Mouse (Mus musculus) spleen, postnatal 14 days (tissue): ENCODE data around the gene Cd37.

Source experiments
- DNase-seq, 2 experiments: peaks; one replicate each; pipeline ENCODE4 v3.0.0; 2021 to 2022; ENCODE audit warnings: low spot score in 2 of 2

The Cd37 gene

GRCm38 (mm10) chr7:45204380-45205143, 34.4 kb downstream of the Cd37 start, which contains the start of gene Ccdc155:
TSS of gene Ccdc155 (minus strand) at chr7:45204892.
- DNase-seq = peak; percentile 68 to 75

- no peak for DNase-seq
Measured at GRCm38 (mm10) chr7:45202654-45203053, 36.3 kb downstream of the Cd37 start.

- no peak for DNase-seq
Measured at GRCm38 (mm10) chr7:45198961-45199360, 40.0 kb downstream of the Cd37 start.

- DNase-seq = peak; percentile 34 to 55
Measured at GRCm38 (mm10) chr7:45198435-45198834, 40.5 kb downstream of the Cd37 start.

GRCm38 (mm10) chr7:45196994-45197393, 41.9 kb downstream of the Cd37 start:
- no peak for DNase-seq

- DNase-seq = no peak
Measured at GRCm38 (mm10) chr7:45196176-45196535, 42.8 kb downstream of the Cd37 start.

- DNase-seq = no peak
Measured at GRCm38 (mm10) chr7:45195341-45196175, 43.4 kb downstream of the Cd37 start.

GRCm38 (mm10) chr7:45193871-45194785, 44.8 kb downstream of the Cd37 start:
- DNase-seq = no peak

GRCm38 (mm10) chr7:45193406-45193805, 45.5 kb downstream of the Cd37 start:
- DNase-seq = no peak

GRCm38 (mm10) chr7:45192585-45193310, 46.2 kb downstream of the Cd37 start:
- DNase-seq = no peak

GRCm38 (mm10) chr7:45191803-45192363, 47.0 kb downstream of the Cd37 start:
- DNase-seq = no peak

- no peak for DNase-seq
Measured at GRCm38 (mm10) chr7:45191161-45191560, 47.8 kb downstream of the Cd37 start.

GRCm38 (mm10) chr7:45190186-45190585, 48.7 kb downstream of the Cd37 start:
- DNase-seq = no peak

- DNase-seq = no peak
Measured at GRCm38 (mm10) chr7:45189600-45189999, 49.3 kb downstream of the Cd37 start.

GRCm38 (mm10) chr7:45185921-45186320, 53.0 kb downstream of the Cd37 start:
- DNase-seq = no peak

GRCm38 (mm10) chr7:45183672-45184071, 55.2 kb downstream of the Cd37 start:
- no peak for DNase-seq
